Mouse (Mus musculus) C2C12 (cell line): ENCODE data around the gene 4930432M17Rik.

ENCODE experiments used
- CTCF ChIP-seq: IDR thresholded peaks from one replicate; pipeline ENCODE4 v1.5.1; 2011; ENCODE audit not compliant: control insufficient read depth, insufficient read depth, insufficient read length
- MYOD1 ChIP-seq: IDR thresholded peaks from one replicate; pipeline ENCODE4 v1.6.1; 2011; ENCODE audit warnings: low read depth; ENCODE audit not compliant: control insufficient read depth, insufficient read length
- MYOG ChIP-seq: IDR thresholded peaks from one replicate; pipeline ENCODE4 v1.6.1; 2011; ENCODE audit not compliant: control insufficient read depth, insufficient read length; ENCODE audit errors: extremely low read depth
- USF1 ChIP-seq: IDR thresholded peaks from one replicate; pipeline ENCODE4 v1.6.1; 2011; ENCODE audit warnings: low read depth, mild to moderate bottlenecking, control low read depth, moderate library complexity

DNA sequence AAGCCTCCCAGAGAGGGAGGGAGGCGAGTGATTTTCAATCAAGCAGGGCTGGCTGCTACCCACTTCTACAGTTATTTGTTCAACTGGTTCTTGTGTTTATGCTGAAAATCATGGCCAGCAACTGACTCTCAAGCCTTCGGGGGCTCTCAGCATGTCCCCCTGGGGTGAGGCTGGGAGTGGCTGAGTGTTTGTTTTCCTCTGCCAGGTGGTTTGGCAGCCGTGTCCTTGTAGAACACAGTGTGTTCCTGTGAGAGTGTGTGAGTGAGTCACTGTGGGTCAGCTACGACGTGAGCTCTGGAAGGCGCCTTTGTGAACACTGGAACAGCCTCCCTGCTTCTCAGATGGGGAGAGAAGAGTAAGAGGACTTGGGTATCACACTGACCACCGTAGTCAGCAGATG, 35.1 kb upstream of the 4930432M17Rik start:
- TF ChIP-seq CTCF (no peak), MYOG (no peak), MYOD1 (no peak), USF1 (no peak)
